Mouse (Mus musculus): Measurements from ENCODE around the gene Ptbp1. TPM values are rescaled to one million over a fixed set of nuclear protein-coding genes. Genes with fewer than 3 reads are reported as not detected.
A peak's percentile ranks its signal among the peaks of the same experiment; 100 is the strongest.

Gene Ptbp1
- polyA plus RNA-seq, 1 experiment from 2014 or later = 371 TPM

DNA sequence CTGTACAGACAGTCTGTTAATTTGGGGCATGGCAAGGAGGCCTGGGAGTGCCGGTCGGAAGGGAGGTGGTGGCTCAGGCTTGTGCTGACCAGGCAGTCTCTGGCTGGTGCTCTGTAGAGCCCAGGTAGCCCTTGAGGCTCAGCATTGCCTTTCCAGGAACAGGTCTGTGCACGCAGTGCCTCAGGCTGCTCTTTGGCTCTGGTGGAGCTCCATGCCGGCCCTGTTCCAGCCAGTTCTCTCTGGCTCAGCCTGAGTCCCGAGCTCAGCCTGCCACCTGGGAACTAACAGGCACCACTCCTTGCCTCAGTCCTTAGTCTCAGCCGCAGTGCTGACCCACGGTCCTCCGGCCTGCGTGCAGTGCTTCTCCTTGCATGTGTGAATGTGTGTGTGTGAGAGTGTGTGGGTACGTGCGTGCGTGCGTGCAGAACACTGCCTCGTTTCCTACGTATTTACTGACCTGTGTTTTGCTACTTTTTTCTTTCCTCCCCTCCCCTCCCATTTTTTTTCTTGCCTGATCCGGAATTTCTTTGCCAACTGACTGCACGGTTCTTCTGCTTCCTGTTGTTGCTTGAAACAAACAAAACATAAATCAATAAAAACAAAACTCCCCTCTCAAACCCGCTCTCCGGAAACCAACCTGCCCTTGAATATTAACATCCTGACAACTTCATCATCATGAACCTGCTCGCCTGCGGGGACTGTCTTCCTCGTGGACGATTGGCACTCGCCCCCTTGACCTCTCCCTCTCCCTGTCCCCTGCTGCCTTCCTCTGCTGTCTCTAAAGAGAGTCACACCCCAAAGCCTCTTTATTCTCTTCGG, 7.2 kb downstream of the Ptbp1 start:
- Histone ChIP-seq H3K9ac (ENCODE audit: low read length) (0 out of 2 replicates have a peak overlapping the region, but pooled peaks have one; percentile 18), H3K36me3 (ENCODE audit: control insufficient read depth, insufficient read depth, low read length) (peaks cover 60% of the 10 kb centered on the region), H3K9me3 (ENCODE audit: control insufficient read depth, low read length) (no peaks in the 10 kb centered on the region), H3K4me3 (ENCODE audit: low read length) (no peak overlapping the region), H3K27me3 (ENCODE audit: control insufficient read depth, insufficient read depth, low read depth, low read length) (no peaks in the 10 kb centered on the region), H3K27ac (ENCODE audit: low read length) (no peak overlapping the region), H3K4me1 (replicated peaks; ENCODE audit: control insufficient read depth, insufficient read depth, low read length) (peaks cover 25% of the 10 kb centered on the region), H3K4me2 (ENCODE audit: low read depth, low read length) (no peak overlapping the region)
- ATAC-seq (ENCODE audit: low read depth) = no peak
- 64% methylated on average over 25 of the region's 25 CpGs for WGBS

DNA sequence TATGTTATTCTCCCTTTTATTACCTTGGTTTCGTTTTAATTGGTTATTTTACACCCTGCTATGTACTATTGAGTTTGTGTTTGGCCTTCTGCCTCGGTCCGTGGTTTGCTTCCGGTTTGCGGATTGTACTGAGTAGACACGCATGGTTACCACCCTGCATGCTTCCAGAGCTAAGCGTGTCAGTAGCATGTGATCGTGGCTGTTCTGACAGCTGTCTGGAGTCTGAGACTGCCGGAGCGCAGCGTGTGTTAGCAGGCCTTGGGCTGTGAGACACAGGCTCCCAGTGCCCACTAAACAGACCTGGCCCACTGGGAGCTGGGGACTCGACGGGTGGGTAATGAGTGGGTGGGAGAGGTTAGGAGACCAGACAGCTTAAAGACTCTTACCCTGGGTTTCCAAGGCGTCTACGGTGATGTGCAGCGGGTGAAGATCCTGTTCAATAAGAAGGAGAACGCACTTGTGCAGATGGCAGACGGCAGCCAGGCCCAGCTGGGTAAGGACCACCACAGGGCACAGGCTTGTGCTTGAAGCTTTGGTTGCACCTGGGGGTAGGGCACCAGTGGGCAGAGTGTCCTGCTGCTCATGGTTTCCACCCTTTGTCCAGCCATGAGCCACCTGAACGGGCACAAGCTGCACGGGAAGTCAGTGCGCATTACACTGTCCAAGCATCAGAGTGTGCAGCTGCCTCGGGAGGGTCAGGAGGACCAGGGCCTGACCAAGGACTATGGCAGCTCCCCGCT, 8.0 kb downstream of the Ptbp1 start:
- ATAC-seq (ENCODE audit: low read depth) = no peak
- Histone ChIP-seq H3K27ac (ENCODE audit: low read length) (no peak overlapping the region), H3K4me2 (ENCODE audit: low read depth, low read length) (no peak overlapping the region), H3K9ac (ENCODE audit: low read length) (no peak overlapping the region), H3K9me3 (ENCODE audit: control insufficient read depth, low read length) (no peaks in the 10 kb centered on the region), H3K36me3 (ENCODE audit: control insufficient read depth, insufficient read depth, low read length) (peaks cover 56% of the 10 kb centered on the region), H3K4me1 (replicated peaks; ENCODE audit: control insufficient read depth, insufficient read depth, low read length) (peaks cover 17% of the 10 kb centered on the region), H3K27me3 (ENCODE audit: control insufficient read depth, insufficient read depth, low read depth, low read length) (no peaks in the 10 kb centered on the region), H3K4me3 (ENCODE audit: low read length) (no peak overlapping the region)
- WGBS = 82% methylated on average over 23 of the region's 23 CpGs

DNA sequence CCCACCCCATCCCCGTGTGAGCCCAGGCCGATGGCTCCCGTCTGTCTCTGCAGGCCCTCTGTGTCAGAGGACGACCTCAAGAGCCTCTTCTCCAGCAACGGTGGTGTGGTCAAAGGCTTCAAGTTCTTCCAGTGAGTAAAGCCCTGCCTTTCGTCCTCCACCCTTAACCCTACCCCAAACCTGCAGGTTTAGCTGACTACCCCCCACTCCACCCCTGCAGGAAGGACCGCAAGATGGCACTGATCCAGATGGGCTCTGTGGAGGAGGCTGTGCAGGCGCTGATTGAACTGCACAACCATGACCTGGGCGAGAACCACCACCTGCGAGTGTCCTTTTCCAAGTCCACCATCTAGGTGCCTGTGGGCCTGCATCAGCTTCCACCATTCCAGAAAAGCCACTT, 8.7 kb downstream of the Ptbp1 start:
- Histone ChIP-seq H3K4me1 (replicated peaks; ENCODE audit: control insufficient read depth, insufficient read depth, low read length) (peaks cover 10% of the 10 kb centered on the region), H3K36me3 (ENCODE audit: control insufficient read depth, insufficient read depth, low read length) (peaks cover 54% of the 10 kb centered on the region), H3K27ac (ENCODE audit: low read length) (no peak overlapping the region)

DNA sequence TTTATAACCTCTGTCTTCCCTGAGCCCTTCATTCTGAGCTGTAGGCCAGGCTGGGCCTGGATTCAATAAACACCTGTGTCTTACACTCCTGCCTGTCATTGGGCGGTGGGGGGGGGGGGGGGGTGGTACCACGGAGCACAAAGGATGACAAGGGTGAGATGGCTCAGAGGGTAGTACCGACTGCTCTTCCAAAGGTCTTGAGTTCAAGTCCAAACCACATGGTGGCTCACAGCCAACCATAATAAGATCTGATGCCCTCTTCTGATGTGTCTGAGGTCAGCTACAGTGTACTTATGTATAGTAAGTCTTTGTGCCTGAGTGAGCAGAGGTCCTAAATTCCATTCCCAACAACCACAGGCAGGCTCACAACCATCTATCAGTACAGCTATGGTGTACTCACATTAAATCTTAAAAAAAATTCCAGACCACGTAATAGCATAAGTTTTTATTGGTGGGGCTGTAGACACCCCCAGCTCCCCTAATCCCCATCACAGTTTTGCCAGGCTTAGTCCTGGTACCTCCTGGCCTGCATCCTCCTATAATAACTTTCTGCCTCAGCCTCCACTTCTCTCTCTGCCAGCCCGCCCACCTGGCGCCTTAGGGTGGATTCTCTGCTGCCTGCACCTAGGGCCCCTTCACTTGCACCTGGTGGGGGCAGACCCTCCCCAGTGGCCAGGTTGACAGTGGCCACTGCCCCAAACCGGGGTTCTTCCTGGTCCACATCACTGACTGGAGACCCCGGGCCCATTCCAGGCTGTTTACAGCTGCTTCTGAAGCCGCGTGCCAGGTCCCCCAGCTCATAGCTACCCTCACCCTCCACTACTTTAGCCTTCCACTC, 10.3 kb downstream of the Ptbp1 start:
- peak; percentile 4; the same call in 1 of the 2 replicates for ATAC-seq (ENCODE audit: low read depth)
- H3K27me3 ChIP-seq (ENCODE audit: control insufficient read depth, insufficient read depth, low read depth, low read length) = no peaks in the 10 kb centered on the region
- H3K9me3 ChIP-seq (ENCODE audit: control insufficient read depth, low read length) = no peaks in the 10 kb centered on the region
- H3K9ac ChIP-seq (ENCODE audit: low read length) = no peak overlapping the region
- peaks cover 47% of the 10 kb centered on the region for H3K36me3 ChIP-seq (ENCODE audit: control insufficient read depth, insufficient read depth, low read length)
- no peak overlapping the region for H3K27ac ChIP-seq (ENCODE audit: low read length)
- 49% methylated on average over 10 of the region's 10 CpGs for WGBS
- no peak overlapping the region for H3K4me3 ChIP-seq (ENCODE audit: low read length)
- no peaks in the 10 kb centered on the region; the same call in 1 of the 2 replicates for H3K4me1 ChIP-seq (replicated peaks; ENCODE audit: control insufficient read depth, insufficient read depth, low read length)
- no peak overlapping the region for H3K4me2 ChIP-seq (ENCODE audit: low read depth, low read length)

More for the DNA sequence above, 8.7 kb downstream of the Ptbp1 start:
- Histone ChIP-seq H3K9me3 (ENCODE audit: control insufficient read depth, low read length) (no peaks in the 10 kb centered on the region), H3K9ac (ENCODE audit: low read length) (no peak overlapping the region), H3K27me3 (ENCODE audit: control insufficient read depth, insufficient read depth, low read depth, low read length) (no peaks in the 10 kb centered on the region), H3K4me3 (ENCODE audit: low read length) (no peak overlapping the region), H3K4me2 (ENCODE audit: low read depth, low read length) (no peak overlapping the region)
- whole genome bisulfite sequencing = 58% methylated on average over 10 of the region's 10 CpGs
- ATAC-seq (ENCODE audit: low read depth) = no peak

DNA sequence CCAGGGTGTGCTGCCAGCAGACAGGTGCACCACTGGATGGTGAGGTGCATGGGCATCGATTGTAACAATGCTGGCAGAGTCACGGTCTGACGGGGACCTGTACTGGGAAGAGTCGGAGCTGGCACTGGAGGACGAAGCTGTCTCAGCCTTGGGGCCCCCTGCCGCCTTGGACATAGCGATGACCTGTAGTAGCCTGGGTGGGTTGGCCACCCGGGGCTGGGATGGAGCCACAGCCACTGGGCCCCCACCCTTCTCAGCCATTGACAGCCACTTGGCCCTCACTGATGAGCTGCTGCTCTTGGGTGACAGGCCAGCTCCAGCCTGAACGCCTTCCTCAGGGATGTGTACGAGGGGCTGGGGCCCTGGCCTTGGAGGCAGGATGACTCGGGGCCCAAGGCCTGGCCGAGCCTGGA, 11.0 kb downstream of the Ptbp1 start:
- H3K4me2 ChIP-seq (ENCODE audit: low read depth, low read length) = no peak overlapping the region

DNA sequence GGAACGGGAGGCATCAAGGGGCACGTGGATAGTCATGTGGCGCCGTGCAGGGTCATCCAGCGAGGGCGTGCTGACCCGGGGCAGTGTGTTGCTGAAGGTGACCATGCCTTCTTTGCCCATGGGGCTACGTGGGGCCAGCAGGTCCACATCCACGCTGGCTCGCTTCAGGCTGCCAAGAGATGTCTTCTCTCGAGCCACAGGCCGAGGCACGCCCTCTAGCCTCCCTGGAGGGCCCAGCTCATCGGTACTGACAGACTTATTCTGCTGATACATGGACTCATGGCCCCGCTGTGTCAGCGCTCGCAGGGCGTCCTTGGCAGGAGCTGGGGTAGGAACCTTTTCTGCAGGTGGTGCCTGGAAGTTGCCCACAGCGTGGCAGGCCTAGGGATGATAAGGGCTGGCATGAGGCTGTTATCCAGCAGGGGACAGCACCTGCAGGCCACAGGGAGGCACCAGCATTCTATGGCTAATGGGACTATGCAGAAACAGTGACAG, 11.6 kb downstream of the Ptbp1 start:
- H3K9me3 ChIP-seq (ENCODE audit: control insufficient read depth, low read length) = no peaks in the 10 kb centered on the region
- H3K4me2 ChIP-seq (ENCODE audit: low read depth, low read length) = no peak overlapping the region
- no peaks in the 10 kb centered on the region for H3K4me1 ChIP-seq (replicated peaks; ENCODE audit: control insufficient read depth, insufficient read depth, low read length)
- H3K27me3 ChIP-seq (ENCODE audit: control insufficient read depth, insufficient read depth, low read depth, low read length) = no peaks in the 10 kb centered on the region
- WGBS = 61% methylated on average over 19 of the region's 19 CpGs
- 0 out of 2 replicates have a peak, but pooled peaks have one; percentile 9 for ATAC-seq (ENCODE audit: low read depth)
- no peak overlapping the region for H3K4me3 ChIP-seq (ENCODE audit: low read length)
- peaks cover 35% of the 10 kb centered on the region for H3K36me3 ChIP-seq (ENCODE audit: control insufficient read depth, insufficient read depth, low read length)
- no peak overlapping the region for H3K9ac ChIP-seq (ENCODE audit: low read length)
- H3K27ac ChIP-seq (ENCODE audit: low read length) = no peak overlapping the region

More for the DNA sequence above, 11.0 kb downstream of the Ptbp1 start:
- H3K27me3 ChIP-seq (ENCODE audit: control insufficient read depth, insufficient read depth, low read depth, low read length) = no peaks in the 10 kb centered on the region
- H3K9ac ChIP-seq (ENCODE audit: low read length) = 0 out of 2 replicates have a peak overlapping the region, but pooled peaks have one; percentile 7
- peaks cover 41% of the 10 kb centered on the region for H3K36me3 ChIP-seq (ENCODE audit: control insufficient read depth, insufficient read depth, low read length)
- H3K4me3 ChIP-seq (ENCODE audit: low read length) = no peak overlapping the region
- no peaks in the 10 kb centered on the region for H3K9me3 ChIP-seq (ENCODE audit: control insufficient read depth, low read length)
- WGBS = 44% methylated on average over 12 of the region's 12 CpGs
- H3K27ac ChIP-seq (ENCODE audit: low read length) = no peak overlapping the region
- no peaks in the 10 kb centered on the region; the same call in 1 of the 2 replicates for H3K4me1 ChIP-seq (replicated peaks; ENCODE audit: control insufficient read depth, insufficient read depth, low read length)
- peak; percentile 16; the same call in 1 of the 2 replicates for ATAC-seq (ENCODE audit: low read depth)

DNA sequence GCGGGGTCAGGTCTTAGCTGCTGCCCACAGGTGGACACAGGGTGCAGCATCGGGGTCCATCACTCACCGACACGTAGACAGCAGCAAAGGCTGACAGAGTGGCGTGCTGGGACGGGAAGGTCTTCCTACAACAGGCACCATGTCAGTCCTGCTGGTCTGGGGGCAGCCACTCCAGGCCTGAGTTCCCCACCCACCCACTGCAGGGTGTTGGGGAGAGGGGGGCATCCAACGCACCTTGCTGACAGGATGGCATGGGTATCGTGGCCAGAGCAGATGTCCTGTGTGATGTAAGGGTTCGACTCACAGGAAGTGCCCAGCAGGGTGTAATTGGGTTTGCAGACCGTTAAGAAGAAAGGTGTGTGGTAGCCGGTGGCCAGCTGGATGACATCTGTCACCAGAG, 12.4 kb downstream of the Ptbp1 start:
- Histone ChIP-seq H3K4me1 (replicated peaks; ENCODE audit: control insufficient read depth, insufficient read depth, low read length) (no peaks in the 10 kb centered on the region), H3K9me3 (ENCODE audit: control insufficient read depth, low read length) (no peaks in the 10 kb centered on the region), H3K27ac (ENCODE audit: low read length) (no peak overlapping the region), H3K9ac (ENCODE audit: low read length) (no peak overlapping the region), H3K4me3 (ENCODE audit: low read length) (no peak overlapping the region), H3K4me2 (ENCODE audit: low read depth, low read length) (no peak overlapping the region), H3K36me3 (ENCODE audit: control insufficient read depth, insufficient read depth, low read length) (peaks cover 27% of the 10 kb centered on the region), H3K27me3 (ENCODE audit: control insufficient read depth, insufficient read depth, low read depth, low read length) (no peaks in the 10 kb centered on the region)
- 74% methylated on average over 11 of the region's 11 CpGs for WGBS
- no peak for ATAC-seq (ENCODE audit: low read depth)

DNA sequence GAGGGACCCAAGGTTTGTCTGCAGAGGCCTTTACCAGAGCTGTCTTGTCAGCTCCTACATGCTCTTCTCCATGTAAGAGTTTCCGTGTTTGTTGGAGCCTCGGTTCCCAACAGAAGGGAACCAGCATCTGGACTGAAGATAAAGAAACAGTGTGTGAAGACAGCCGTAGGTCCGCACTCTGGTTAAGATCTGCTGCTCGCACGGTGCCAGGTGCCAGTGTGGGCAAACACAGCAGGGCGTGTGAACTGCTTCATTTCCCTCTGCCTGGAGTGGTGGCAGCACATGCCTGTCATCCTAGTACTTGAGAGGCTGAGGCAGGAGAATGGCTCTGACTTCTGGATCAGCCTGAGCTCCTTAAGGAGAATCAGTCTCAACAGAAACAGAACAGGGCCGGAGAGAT, 17.6 kb downstream of the Ptbp1 start:
- Histone ChIP-seq H3K27ac (ENCODE audit: low read length) (no peak overlapping the region), H3K9me3 (ENCODE audit: control insufficient read depth, low read length) (no peaks in the 10 kb centered on the region), H3K36me3 (ENCODE audit: control insufficient read depth, insufficient read depth, low read length) (no peaks in the 10 kb centered on the region), H3K27me3 (ENCODE audit: control insufficient read depth, insufficient read depth, low read depth, low read length) (no peaks in the 10 kb centered on the region), H3K4me1 (replicated peaks; ENCODE audit: control insufficient read depth, insufficient read depth, low read length) (peaks cover 18% of the 10 kb centered on the region), H3K4me2 (ENCODE audit: low read depth, low read length) (no peak overlapping the region), H3K4me3 (ENCODE audit: low read length) (no peak overlapping the region), H3K9ac (ENCODE audit: low read length) (no peak overlapping the region)
- ATAC-seq (ENCODE audit: low read depth) = no peak
- WGBS = 88% methylated on average over 8 of the region's 8 CpGs

Data from lung, embryonic 16.5 days (tissue).